Mouse (Mus musculus) spleen, postnatal 4 days (tissue): ENCODE measurements around the gene Pold3.
A peak's percentile ranks its signal among the peaks of the same experiment; 100 is the strongest.

ENCODE experiments used
- DNase-seq, 2 experiments: peaks; one replicate each; pipeline ENCODE4 v3.0.0; 2022; ENCODE audit warnings: low spot score in 2 of 2

The Pold3 gene

GRCm38 (mm10) chr7:100121376-100121789 lies at the start of gene Pold3:
TSS of gene Pold3 (minus strand) at chr7:100121565.
- peak; percentile 99 for DNase-seq

GRCm38 (mm10) chr7:100170756-100171155 lies 49.4 kb upstream of the Pold3 start:
- DNase-seq: no peak

- no peak for DNase-seq
Observed at GRCm38 (mm10) chr7:100168654-100169053, 47.3 kb upstream of the Pold3 start.

GRCm38 (mm10) chr7:100163506-100163905 lies 42.1 kb upstream of the Pold3 start:
- DNase-seq: no peak

- no peak for DNase-seq
Observed at GRCm38 (mm10) chr7:100160006-100160405, 38.6 kb upstream of the Pold3 start.

- peak; percentile 87 to 93 for DNase-seq
Observed at GRCm38 (mm10) chr7:100159105-100159841, 37.9 kb upstream of the Pold3 start, which contains the start of gene Lipt2. TSS of gene Lipt2 (plus strand) at chr7:100159277.

- DNase-seq: no peak
Observed at GRCm38 (mm10) chr7:100157669-100158068, 36.3 kb upstream of the Pold3 start.

GRCm38 (mm10) chr7:100150626-100151025 lies 29.3 kb upstream of the Pold3 start:
- DNase-seq: no peak

GRCm38 (mm10) chr7:100150086-100150485 lies 28.7 kb upstream of the Pold3 start:
- DNase-seq: no peak

GRCm38 (mm10) chr7:100148586-100148985 lies 27.2 kb upstream of the Pold3 start:
- no peak for DNase-seq

GRCm38 (mm10) chr7:100140591-100140990 lies 19.2 kb upstream of the Pold3 start:
- no peak for DNase-seq

GRCm38 (mm10) chr7:100138075-100138474 lies 16.7 kb upstream of the Pold3 start:
- no peak for DNase-seq

- DNase-seq: no peak
Observed at GRCm38 (mm10) chr7:100137038-100137437, 15.7 kb upstream of the Pold3 start.

GRCm38 (mm10) chr7:100132379-100132778 lies 11.0 kb upstream of the Pold3 start:
- DNase-seq: no peak

GRCm38 (mm10) chr7:100130592-100130991 lies 9.2 kb upstream of the Pold3 start:
- no peak for DNase-seq

GRCm38 (mm10) chr7:100128262-100129041 lies 7.1 kb upstream of the Pold3 start:
- no peak for DNase-seq

GRCm38 (mm10) chr7:100126514-100126913 lies 5.1 kb upstream of the Pold3 start:
- DNase-seq: no peak

- no peak for DNase-seq
Observed at GRCm38 (mm10) chr7:100125166-100125565, 3.8 kb upstream of the Pold3 start.

GRCm38 (mm10) chr7:100124211-100124610 lies 2.8 kb upstream of the Pold3 start:
- DNase-seq: peak; percentile 49 to 83

GRCm38 (mm10) chr7:100123486-100123885 lies 2.1 kb upstream of the Pold3 start:
- peak; percentile 48 to 73 for DNase-seq

GRCm38 (mm10) chr7:100120791-100121261 lies 539 bp downstream of the Pold3 start:
- DNase-seq: peak; percentile 72 to 87

- DNase-seq: no peak
Observed at GRCm38 (mm10) chr7:100114279-100114678, 7.1 kb downstream of the Pold3 start.

GRCm38 (mm10) chr7:100113821-100114220 lies 7.5 kb downstream of the Pold3 start:
- no peak for DNase-seq
